Mouse (Mus musculus) stomach, postnatal 0 days (tissue): ENCODE data around the gene Gzmc.

Experiments used
- CTCF ChIP-seq: IDR thresholded peaks from 2 replicates; pipeline ENCODE4 v1.5.1; 2016; ENCODE audit warnings: antibody characterized with exemption, low read depth, mild to moderate bottlenecking, moderate library complexity
- EP300 ChIP-seq: optimal IDR thresholded peaks from 2 replicates; pipeline ENCODE3; 2016; ENCODE audit warnings: antibody characterized with exemption

GRCm38 (mm10) chr14:56283816-56284215 lies 49.4 kb upstream of the Gzmc start:
- TF ChIP-seq CTCF (no peak), EP300 (no peak)
